Mouse (Mus musculus): ENCODE results near the gene Ep400.
"Not testable (repeated sequence)": the region's sequence is repeated elsewhere in the genome, so short reads cannot be mapped to it uniquely, and the experiment has no call there.

Ep400 gene

DNA sequence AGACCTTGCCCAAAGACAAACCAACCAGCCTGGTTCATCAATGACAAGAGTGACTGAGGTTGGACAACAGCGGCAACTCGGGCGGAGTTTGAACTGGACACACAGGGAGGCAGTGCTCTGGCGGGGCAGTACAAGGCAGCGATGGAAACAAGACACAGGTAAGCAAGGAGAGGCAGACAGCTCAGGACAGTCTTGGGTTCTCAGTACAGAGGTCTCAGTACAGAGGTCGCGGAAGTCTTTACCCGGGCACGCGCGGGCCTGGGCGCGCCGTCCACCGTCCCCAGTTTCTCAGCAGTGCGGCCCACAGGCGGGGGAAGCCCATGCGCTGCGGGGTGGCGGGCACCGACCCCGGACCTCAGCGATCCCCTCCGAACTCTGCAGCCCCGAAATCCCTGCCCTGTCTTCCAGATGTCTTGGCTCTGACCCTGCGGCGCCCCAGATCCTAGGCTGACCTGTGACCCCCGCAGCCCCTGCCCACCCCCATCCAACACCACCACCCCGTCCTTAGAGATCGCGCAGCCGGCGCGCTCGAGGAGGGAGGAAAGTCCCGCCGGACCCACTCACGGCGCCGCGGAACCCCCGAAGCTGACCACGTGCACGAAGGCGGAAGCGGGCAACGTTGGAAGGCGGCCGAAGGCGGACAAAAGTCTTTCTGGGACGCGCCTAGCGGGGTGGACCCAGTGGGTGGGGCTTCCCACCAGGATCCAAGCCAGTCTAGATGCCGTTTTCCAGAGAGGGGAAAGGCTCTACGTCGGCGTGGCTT is 9.7 kb upstream of the Ep400 start, which contains the start of gene Pus1:
Gene Pus1 (minus strand): TSS at position 662 of the 763 bp plus-strand sequence.
- DNase-seq (ENCODE audit: low spot score in 2 of 2), result peak; percentile 88 to 92

GRCm38 (mm10) chr5:110779276-110779997 is 8.9 kb upstream of the Ep400 start:
- no peak for DNase-seq (ENCODE audit: low spot score in 2 of 2)

- DNase-seq (ENCODE audit: low spot score in 2 of 2), result no peak
Measured at GRCm38 (mm10) chr5:110778263-110778662, 7.7 kb upstream of the Ep400 start.

DNA sequence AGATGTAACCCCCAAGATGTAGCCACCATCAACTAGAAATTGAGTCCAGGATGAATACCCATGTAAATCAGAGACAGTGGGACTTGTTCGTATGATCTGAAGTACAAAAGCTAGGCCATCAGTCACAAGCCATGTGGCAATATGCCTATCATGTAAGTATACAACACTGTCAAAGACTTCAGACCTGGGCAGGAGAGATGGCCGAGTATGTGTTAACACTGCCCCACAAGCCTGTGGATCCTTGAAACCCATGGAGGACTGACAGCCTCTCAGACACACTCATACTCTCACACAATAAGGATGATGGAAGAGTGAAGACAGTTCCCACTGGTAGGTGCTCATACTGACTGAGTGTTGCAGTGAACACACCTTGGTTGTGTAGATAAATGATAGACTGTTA is 5.6 kb upstream of the Ep400 start:
- DNase-seq (ENCODE audit: low spot score in 2 of 2), result no peak

GRCm38 (mm10) chr5:110774511-110774910 is 4.0 kb upstream of the Ep400 start:
- DNase-seq (ENCODE audit: low spot score in 2 of 2), result no peak

DNA sequence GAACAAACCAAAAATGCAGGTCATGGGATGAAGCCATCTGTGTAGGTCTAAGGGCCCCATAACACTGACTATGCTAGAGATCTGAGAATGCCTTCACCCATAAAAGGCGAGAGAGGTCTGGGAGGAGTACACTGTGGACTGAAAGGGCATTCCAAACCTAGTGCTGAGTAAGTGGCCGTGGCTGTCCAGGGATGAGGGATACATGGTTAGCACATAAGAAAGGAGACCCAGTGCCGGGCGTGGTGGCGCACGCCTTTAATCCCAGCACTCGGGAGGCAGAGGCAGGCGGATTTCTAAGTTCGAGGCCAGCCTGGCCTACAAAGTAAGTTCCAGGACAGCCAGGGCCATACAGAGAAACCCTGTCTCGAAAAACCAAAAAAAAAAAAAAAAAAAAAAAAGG is 2.4 kb upstream of the Ep400 start:
- DNase-seq (ENCODE audit: low spot score in 2 of 2), result not testable (repeated sequence)

DNA sequence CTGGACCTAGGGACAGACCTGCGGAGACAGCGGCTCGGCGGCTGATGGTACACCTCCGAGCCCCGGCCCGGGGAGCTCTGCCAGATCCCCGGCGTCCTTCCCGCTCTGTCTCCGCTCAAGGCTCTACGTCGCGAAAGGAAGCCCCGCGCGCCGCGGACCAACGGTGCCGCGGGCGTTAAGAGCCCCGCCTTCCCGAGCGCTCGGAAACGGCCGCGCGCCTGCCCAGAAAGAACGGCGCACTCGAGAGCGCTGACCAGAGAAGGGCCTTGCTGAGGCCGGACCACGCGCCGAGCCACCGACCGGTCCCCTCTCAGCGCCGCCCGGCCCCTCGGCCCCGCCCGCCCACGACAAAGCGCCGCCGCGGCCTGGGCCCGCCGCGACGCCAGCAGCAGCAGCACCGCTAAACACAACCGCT is 479 bp downstream of the Ep400 start:
- DNase-seq (ENCODE audit: low spot score in 2 of 2), result peak; percentile 36 to 41

GRCm38 (mm10) chr5:110769272-110769671 is 1.2 kb downstream of the Ep400 start:
- DNase-seq (ENCODE audit: low spot score in 2 of 2), result no peak

GRCm38 (mm10) chr5:110763890-110764289 is 6.6 kb downstream of the Ep400 start:
- DNase-seq (ENCODE audit: low spot score in 2 of 2), result no peak

- no peak for DNase-seq (ENCODE audit: low spot score in 2 of 2)
Measured at GRCm38 (mm10) chr5:110745021-110745420, 25.5 kb downstream of the Ep400 start.

DNA sequence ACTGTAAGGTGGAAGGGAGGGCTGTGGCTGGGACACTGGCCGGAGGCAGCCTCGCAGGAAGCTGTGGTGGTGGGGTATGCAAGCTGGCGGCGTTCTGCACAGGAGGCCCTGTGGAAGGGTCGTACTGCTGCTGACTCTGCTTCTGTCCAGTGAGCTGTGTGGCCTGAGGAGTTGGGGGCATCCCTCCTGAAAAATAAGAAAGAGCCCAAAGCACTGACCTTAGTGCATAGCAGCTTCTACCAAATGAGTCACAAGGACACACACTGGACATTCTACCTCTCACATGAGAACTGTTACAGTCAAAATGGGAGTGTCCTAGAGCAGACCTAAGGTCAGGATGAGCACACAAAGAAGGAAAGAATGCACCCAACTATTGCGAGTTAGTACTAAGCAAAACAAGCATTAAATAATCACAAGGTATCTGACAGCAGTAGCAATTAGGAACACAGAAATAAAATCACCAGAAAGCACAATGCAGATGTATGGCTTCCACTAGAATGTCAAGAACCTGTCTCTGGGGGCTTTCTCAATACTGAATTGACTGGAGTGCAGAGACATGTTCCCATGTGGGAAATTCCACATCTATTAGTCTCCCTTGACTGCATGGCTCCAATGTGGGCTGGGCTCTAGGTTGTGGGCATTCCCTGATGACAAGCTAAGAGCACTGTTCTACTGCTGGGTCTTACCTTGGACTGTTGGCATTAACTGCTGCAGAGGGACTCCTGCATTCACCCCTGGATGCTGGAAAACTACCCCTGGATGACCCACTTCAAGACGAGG is 30.8 kb downstream of the Ep400 start:
- DNase-seq (ENCODE audit: low spot score in 2 of 2), result no peak

DNA sequence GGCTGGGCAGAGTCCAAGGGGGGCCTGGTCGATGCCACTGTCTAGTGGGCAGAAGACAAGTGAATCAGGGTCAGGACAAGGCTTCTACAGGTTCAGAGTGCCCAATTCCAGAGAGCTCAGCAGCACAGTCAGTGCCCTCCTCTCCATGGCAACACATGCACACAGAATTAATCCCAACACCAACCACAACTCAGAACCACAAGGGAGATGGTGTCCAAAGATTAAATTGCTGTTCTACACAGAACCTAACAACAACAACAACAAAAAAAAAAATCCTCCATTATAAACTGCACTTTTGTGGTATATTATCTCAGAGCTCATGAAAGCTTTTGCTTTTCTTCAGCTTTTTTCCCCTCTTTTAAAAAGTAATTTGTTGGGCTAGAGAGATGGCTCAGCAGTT is 34.9 kb downstream of the Ep400 start:
- DNase-seq (ENCODE audit: low spot score in 2 of 2), result no peak

- no peak for DNase-seq (ENCODE audit: low spot score in 2 of 2)
Measured at GRCm38 (mm10) chr5:110733231-110733823, 37.2 kb downstream of the Ep400 start.

- no peak for DNase-seq (ENCODE audit: low spot score in 2 of 2)
Measured at GRCm38 (mm10) chr5:110731227-110731626, 39.3 kb downstream of the Ep400 start.

DNA sequence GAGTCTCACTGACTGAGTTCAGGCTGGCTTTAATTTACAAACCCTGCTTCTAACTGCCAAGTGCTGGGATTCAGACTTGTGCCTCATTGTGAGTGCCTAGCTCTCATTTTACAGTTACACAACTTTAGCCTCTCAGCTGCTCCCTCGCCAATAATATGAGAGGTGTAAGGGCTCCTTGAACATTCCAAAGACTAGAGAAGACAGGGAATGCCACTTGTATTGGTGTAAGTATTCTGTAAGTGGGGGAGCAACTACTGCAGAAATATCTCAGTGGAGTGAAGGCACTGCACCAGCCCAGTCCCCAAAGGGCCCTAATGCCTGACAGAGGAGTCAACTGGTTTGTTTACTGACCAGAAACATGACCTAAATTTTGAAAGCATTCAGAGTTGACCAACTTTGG is 42.7 kb downstream of the Ep400 start:
- no peak for DNase-seq (ENCODE audit: low spot score in 2 of 2)

DNA sequence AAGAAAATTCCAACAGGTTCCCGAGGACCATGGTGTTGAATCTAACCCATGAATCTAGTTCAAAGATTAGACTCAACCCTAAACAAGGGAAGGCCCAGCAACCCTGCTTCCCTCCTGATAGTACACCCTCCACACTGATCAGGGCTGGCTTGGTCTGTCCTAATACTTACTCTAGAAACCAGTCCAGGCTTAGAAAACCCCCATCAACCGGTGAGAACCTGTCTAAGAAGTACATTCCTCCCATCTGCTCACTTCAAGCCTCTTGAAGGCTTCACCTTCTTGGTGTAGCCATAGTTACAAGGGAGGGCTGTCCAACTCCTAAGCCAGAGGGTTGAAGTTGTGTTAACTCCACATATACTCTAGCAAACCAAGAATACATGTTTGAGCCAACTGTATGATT is 47.0 kb downstream of the Ep400 start:
- DNase-seq (ENCODE audit: low spot score in 2 of 2), result no peak

GRCm38 (mm10) chr5:110721463-110721862 is 49.1 kb downstream of the Ep400 start:
- not testable (repeated sequence) for DNase-seq (ENCODE audit: low spot score in 2 of 2)

DNA sequence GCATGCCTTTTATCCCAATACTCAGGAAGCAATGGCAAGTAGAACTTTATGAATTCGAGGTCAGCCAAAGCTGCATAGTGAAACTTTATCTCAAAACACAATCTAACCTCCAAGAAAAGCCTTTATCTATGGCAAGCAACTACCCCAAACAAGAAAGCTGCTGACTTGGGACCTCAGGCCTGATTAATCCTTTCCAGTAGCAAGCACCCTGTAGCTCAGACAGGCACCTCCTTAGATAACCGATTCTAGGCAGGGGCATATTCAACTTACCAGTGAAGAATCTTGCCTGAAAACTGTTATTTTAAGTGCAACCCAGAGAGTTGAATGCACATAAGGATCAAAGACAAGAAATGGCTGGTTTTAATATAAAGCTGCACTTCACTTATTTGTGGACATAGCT is 59.1 kb downstream of the Ep400 start:
- no peak for DNase-seq (ENCODE audit: low spot score in 2 of 2)

DNA sequence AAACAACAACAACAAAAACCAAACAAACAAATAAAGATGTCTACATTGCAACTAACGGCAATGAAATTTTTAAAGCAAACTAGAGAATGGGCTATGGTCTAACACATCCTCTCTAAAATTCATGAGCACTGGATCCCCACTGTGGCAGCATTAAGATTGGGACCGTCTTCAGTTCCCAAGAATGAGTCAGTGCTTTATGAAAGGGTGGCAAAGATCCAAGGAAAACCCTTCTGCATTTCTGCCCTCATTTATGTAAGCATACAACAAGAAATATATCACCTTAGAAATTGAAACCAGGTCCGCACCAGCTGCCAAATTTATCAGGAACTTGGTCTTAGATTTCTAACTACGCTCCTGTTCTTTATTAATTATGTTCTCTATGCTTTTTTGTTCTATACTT is 61.3 kb downstream of the Ep400 start:
- no peak for DNase-seq (ENCODE audit: low spot score in 2 of 2)

- DNase-seq (ENCODE audit: low spot score in 2 of 2), result no peak
Measured at GRCm38 (mm10) chr5:110704004-110704403, 66.5 kb downstream of the Ep400 start.

DNA sequence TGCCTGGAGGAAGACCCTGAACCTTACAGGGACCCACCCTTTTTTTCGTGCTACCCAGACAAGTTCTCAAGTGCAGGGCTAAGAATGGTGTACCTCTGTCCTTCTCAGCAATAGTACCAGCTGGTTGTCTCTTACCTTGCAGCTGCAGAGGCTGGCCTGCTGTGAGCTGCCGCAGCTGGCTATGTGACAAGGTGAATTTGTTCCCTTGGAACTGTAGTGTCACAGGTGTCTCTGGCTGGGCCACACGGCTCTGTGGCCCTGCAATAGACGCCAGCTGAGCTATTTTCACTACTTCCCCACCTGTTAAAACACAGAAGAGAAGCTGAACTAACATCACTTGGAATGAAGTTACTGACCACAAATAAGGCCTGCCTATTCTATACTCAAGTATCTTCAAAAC is 71.9 kb downstream of the Ep400 start:
- DNase-seq (ENCODE audit: low spot score in 2 of 2), result no peak

DNA sequence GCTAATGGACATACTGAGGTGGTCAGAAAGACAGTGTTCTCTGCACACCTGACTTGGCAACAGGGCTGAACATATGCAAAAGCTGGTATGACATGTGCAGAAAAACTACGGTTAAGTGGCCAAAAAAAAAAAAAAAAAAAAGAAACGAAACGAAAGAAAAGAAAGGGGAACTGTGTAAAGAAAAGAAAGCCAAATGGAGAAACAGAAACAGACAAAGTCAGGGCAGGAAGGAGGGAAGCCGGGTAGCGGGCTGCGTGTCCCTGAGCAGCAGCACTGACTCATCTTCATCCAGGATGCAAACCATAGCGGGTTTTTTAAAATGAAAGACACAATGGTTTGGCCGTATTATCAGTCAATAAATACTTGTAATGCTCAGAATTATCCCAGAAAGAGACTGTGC is 88.5 kb downstream of the Ep400 start:
- DNase-seq (ENCODE audit: low spot score in 2 of 2), result no peak

All from right cerebral cortex, postnatal 36 days (tissue).